Mouse (Mus musculus): ENCODE data around the gene Ildr2.

- TF ChIP-seq CTCF (IDR thresholded peaks at IDR 0.05; ENCODE audit: low read depth, low read length): no peak
- TF ChIP-seq GATA1 (IDR thresholded peaks at IDR 0.05; ENCODE audit: borderline replicate concordance, low read length): no peak
Observed at GRCm38 (mm10) chr1:166319132-166319698, 65.3 kb downstream of the Ildr2 start.
